Mouse (Mus musculus): ENCODE results near the gene Chn1. TPM values are rescaled to one million over a fixed set of nuclear protein-coding genes. Genes with fewer than 3 reads are reported as not detected.

Chn1 gene
- polyA plus RNA-seq, 1 experiment from 2014 or later = 30.4 TPM

DNA sequence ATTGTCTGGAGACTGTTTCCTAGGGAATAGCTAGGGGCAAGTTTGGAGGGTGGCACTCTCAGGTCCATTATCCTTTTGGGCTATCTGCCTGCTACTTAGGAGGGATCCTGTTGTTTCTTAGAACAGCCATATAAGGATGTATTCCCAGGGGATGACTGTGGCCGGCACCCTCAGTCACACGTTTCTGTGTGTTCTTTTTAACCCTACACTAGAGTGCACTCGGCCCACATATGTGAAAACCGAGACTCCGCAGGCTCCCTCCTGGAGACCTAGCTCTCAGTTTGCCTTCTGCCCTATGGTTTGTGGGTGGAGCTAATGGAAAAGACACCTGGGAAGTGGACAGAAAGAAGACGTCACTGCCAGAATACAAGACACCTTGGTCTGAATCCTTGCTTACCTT is 183.9 kb downstream of the Chn1 start:
- peaks cover 35 to 68% of the 10 kb centered on the region in 2 experiments for H3K4me1 ChIP-seq (ENCODE audit: control insufficient read depth in 2 of 2, insufficient read depth in 2 of 2, low read length in 2 of 2)
- H3K27me3 ChIP-seq (ENCODE audit: control insufficient read depth, insufficient read depth, low read length) = no peaks in the 10 kb centered on the region
- WGBS = 55% methylated on average over 6 of the region's 6 CpGs
- H3K4me2 ChIP-seq (ENCODE audit: low read length) = no peak overlapping the region
- no peak overlapping the region for H3K4me3 ChIP-seq (ENCODE audit: control insufficient read depth in 1 of 2, insufficient read depth in 1 of 2, low read depth in 1 of 2, low read length in 2 of 2)
- no peaks in the 10 kb centered on the region for H3K36me3 ChIP-seq (ENCODE audit: control insufficient read depth, insufficient read depth, low read length)
- ATAC-seq (ENCODE audit: insufficient number of reproducible peaks, insufficient read depth, low FRiP score, low read depth) = no peak
- no peak overlapping the region for H3K27ac ChIP-seq (replicated peaks in 1 of 2; ENCODE audit: control insufficient read depth in 1 of 2, insufficient read depth in 1 of 2, low read depth in 2 of 2, low read length in 2 of 2)
- H3K9me3 ChIP-seq (ENCODE audit: control insufficient read depth, low read length) = no peaks in the 10 kb centered on the region
- no peak overlapping the region for H3K9ac ChIP-seq (ENCODE audit: low read length)

DNA sequence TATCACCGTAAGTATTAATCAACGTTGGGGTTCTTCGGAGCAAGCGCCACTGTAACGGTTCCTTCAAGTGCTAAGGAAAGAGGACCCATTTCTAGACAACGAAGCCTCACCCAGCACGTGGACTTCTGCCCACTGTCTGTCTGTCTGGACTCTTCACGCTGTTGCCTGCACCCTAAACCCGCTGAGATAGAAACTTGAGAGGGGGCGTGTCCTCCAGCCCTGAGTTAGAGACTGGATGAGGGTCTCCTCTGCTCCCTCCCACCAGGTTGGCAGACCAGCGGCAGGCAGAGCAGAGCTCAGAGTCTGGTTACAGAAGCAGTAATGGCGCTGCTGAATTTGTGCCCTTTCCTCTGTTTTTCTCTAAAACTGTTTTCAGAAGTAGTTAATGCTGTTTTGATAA is 185.0 kb downstream of the Chn1 start:
- Histone ChIP-seq H3K4me1 (ENCODE audit: control insufficient read depth in 2 of 2, insufficient read depth in 2 of 2, low read length in 2 of 2) (peaks cover 36 to 75% of the 10 kb centered on the region in 2 experiments), H3K9ac (ENCODE audit: low read length) (peak overlapping the region; percentile 27), H3K36me3 (ENCODE audit: control insufficient read depth, insufficient read depth, low read length) (no peaks in the 10 kb centered on the region), H3K27me3 (ENCODE audit: control insufficient read depth, insufficient read depth, low read length) (no peaks in the 10 kb centered on the region), H3K4me3 (ENCODE audit: control insufficient read depth in 1 of 2, insufficient read depth in 1 of 2, low read depth in 1 of 2, low read length in 2 of 2) (peak overlapping the region; percentile 14 to 32; a peak in 3 of 4 replicates), H3K9me3 (ENCODE audit: control insufficient read depth, low read length) (no peaks in the 10 kb centered on the region), H3K4me2 (ENCODE audit: low read length) (peak overlapping the region; percentile 61), H3K27ac (replicated peaks in 1 of 2; ENCODE audit: control insufficient read depth in 1 of 2, insufficient read depth in 1 of 2, low read depth in 2 of 2, low read length in 2 of 2) (no peak overlapping the region)
- ATAC-seq (ENCODE audit: insufficient number of reproducible peaks, insufficient read depth, low FRiP score, low read depth) = peak; percentile 48; the same call in 1 of the 2 replicates
- 13% methylated on average over 12 of the region's 12 CpGs for WGBS

DNA sequence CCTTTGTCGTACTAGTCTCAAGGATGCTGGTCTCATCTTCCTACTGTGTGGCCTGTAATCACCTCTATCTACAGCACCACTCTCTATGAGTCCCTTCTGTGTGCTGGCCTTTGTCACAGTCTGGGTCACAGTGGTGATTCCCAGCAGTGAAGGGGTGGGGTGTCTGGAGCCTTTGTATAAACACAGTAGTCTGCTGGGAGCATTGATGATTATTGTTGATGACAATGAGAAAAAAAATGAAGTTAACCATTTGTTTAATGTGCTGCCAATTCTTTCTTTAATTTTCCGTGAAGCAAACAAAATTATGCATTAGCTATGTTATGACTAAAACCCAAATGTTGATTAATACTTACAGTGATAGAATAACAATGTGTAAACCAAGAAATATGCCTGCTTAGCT is 186.2 kb downstream of the Chn1 start:
- Histone ChIP-seq H3K9ac (ENCODE audit: low read length) (no peak overlapping the region), H3K27ac (replicated peaks in 1 of 2; ENCODE audit: control insufficient read depth in 1 of 2, insufficient read depth in 1 of 2, low read depth in 2 of 2, low read length in 2 of 2) (no peak overlapping the region), H3K9me3 (ENCODE audit: control insufficient read depth, low read length) (no peaks in the 10 kb centered on the region), H3K4me2 (ENCODE audit: low read length) (no peak overlapping the region), H3K4me1 (ENCODE audit: control insufficient read depth in 2 of 2, insufficient read depth in 2 of 2, low read length in 2 of 2) (peaks cover 33 to 68% of the 10 kb centered on the region in 2 experiments), H3K36me3 (ENCODE audit: control insufficient read depth, insufficient read depth, low read length) (no peaks in the 10 kb centered on the region), H3K27me3 (ENCODE audit: control insufficient read depth, insufficient read depth, low read length) (no peaks in the 10 kb centered on the region), H3K4me3 (ENCODE audit: control insufficient read depth in 1 of 2, insufficient read depth in 1 of 2, low read depth in 1 of 2, low read length in 2 of 2) (no peak overlapping the region)
- ATAC-seq (ENCODE audit: insufficient number of reproducible peaks, insufficient read depth, low FRiP score, low read depth) = no peak
- WGBS = 54% methylated on average over 2 of the region's 2 CpGs

DNA sequence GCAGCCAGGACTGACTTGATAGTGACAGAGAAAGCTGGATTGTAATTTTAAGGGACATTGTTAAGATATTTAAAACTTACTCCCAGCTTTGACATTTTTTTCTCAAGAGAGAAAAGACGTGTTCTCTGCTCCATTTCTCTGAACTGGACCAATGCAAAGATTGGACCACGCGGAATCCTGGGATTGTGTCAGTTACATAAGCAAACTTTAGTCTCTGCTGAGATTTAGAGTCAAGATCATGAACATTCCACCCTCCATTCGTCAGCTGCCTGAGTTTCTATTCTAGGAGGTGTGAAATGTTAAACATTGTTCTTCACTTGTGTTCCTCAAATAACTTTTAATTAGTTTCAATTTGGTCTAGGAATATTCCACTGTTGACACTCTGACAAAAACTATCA is 188.0 kb downstream of the Chn1 start:
- Histone ChIP-seq H3K4me2 (ENCODE audit: low read length) (peak overlapping the region; percentile 48), H3K4me3 (ENCODE audit: control insufficient read depth in 1 of 2, insufficient read depth in 1 of 2, low read depth in 1 of 2, low read length in 2 of 2) (no peak overlapping the region; a peak in 1 of 4 replicates), H3K9ac (ENCODE audit: low read length) (no peak overlapping the region; the same call in 1 of the 2 replicates), H3K9me3 (ENCODE audit: control insufficient read depth, low read length) (no peaks in the 10 kb centered on the region), H3K27me3 (ENCODE audit: control insufficient read depth, insufficient read depth, low read length) (no peaks in the 10 kb centered on the region), H3K27ac (replicated peaks in 1 of 2; ENCODE audit: control insufficient read depth in 1 of 2, insufficient read depth in 1 of 2, low read depth in 2 of 2, low read length in 2 of 2) (peak overlapping the region; percentile 50 to 66), H3K4me1 (ENCODE audit: control insufficient read depth in 2 of 2, insufficient read depth in 2 of 2, low read length in 2 of 2) (peaks cover 25 to 50% of the 10 kb centered on the region in 2 experiments), H3K36me3 (ENCODE audit: control insufficient read depth, insufficient read depth, low read length) (no peaks in the 10 kb centered on the region)
- no peak for ATAC-seq (ENCODE audit: insufficient number of reproducible peaks, insufficient read depth, low FRiP score, low read depth)
- WGBS = 18% methylated on average over 4 of the region's 4 CpGs

DNA sequence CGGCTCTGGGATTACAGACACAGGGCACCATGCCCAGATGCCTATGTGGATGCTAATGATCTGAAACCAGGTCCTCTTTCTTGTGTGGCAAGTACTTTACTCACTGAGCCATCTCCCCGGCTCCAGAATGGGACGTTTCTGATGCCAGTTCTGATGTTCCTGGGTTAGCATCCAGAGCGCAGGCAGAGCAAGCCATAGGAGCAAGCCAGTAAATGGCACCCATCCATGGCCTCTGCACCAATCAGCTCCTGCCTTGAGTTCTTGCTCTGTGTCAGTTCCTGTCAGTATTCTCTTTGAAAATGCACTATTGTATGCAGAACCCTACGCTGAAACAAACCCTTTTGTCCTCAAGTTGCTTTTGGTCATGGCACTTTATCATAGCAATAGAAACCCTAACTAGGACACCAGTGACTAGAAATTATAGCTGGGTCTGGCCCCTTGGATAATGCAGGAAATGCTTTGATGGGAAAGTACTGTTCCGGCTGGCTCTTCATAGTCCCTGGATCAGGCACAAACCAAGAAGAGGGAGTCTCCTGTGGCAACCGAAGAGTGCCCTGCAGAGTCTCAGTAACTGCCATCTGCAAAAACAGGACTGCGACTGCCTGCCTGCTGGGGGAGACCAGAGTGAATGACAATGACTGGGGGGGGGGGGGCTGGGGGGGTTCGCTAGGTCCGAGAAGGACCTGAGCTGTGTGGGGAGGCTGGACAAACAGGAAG is 188.6 kb downstream of the Chn1 start:
- no peak for ATAC-seq (ENCODE audit: insufficient number of reproducible peaks, insufficient read depth, low FRiP score, low read depth)
- H3K27ac ChIP-seq (replicated peaks in 1 of 2; ENCODE audit: control insufficient read depth in 1 of 2, insufficient read depth in 1 of 2, low read depth in 2 of 2, low read length in 2 of 2) = peak overlapping the region; percentile 15 to 66; a peak in 2 of 4 replicates
- H3K4me3 ChIP-seq (ENCODE audit: control insufficient read depth in 1 of 2, insufficient read depth in 1 of 2, low read depth in 1 of 2, low read length in 2 of 2) = no peak overlapping the region; a peak in 1 of 4 replicates
- H3K9me3 ChIP-seq (ENCODE audit: control insufficient read depth, low read length) = no peaks in the 10 kb centered on the region
- peaks cover 24 to 45% of the 10 kb centered on the region in 2 experiments for H3K4me1 ChIP-seq (ENCODE audit: control insufficient read depth in 2 of 2, insufficient read depth in 2 of 2, low read length in 2 of 2)
- H3K4me2 ChIP-seq (ENCODE audit: low read length) = peak overlapping the region; percentile 48
- no peak overlapping the region; the same call in 1 of the 2 replicates for H3K9ac ChIP-seq (ENCODE audit: low read length)
- no peaks in the 10 kb centered on the region for H3K36me3 ChIP-seq (ENCODE audit: control insufficient read depth, insufficient read depth, low read length)
- no peaks in the 10 kb centered on the region for H3K27me3 ChIP-seq (ENCODE audit: control insufficient read depth, insufficient read depth, low read length)
- WGBS = 45% methylated on average over 10 of the region's 10 CpGs

DNA sequence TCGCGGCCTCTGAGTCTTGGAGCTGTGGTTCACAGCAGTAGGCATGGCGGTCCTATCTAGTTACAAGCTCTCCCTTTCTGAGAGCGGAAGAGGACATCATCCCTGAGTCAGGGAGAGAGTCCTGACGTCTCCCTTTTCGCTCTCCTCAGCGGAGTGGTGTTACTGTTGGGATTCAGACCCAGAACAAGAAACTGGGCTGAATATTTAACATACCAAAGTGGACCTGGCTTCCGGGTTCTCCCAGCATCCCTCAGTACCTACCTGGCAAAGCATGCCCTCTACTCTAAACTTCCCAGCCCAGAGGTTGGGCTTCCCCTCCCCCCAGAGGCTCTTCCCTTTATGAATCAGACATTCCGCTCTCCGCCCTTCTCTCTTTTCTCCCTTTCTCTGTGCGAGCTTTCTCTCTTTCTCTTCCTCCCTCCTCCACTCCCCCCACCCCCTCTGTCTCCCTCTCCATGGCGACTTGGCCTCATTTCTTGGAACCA is 189.8 kb downstream of the Chn1 start:
- peak overlapping the region; percentile 68 for H3K9ac ChIP-seq (ENCODE audit: low read length)
- H3K36me3 ChIP-seq (ENCODE audit: control insufficient read depth, insufficient read depth, low read length) = no peaks in the 10 kb centered on the region
- H3K27me3 ChIP-seq (ENCODE audit: control insufficient read depth, insufficient read depth, low read length) = no peaks in the 10 kb centered on the region
- no peaks in the 10 kb centered on the region for H3K9me3 ChIP-seq (ENCODE audit: control insufficient read depth, low read length)
- H3K4me3 ChIP-seq (ENCODE audit: control insufficient read depth in 1 of 2, insufficient read depth in 1 of 2, low read depth in 1 of 2, low read length in 2 of 2) = peak overlapping the region; percentile 44 to 63
- H3K4me2 ChIP-seq (ENCODE audit: low read length) = peak overlapping the region; percentile 73
- 15% methylated on average over 12 of the region's 12 CpGs for WGBS
- no peak for ATAC-seq (ENCODE audit: insufficient number of reproducible peaks, insufficient read depth, low FRiP score, low read depth)
- no peak overlapping the region for H3K27ac ChIP-seq (replicated peaks in 1 of 2; ENCODE audit: control insufficient read depth in 1 of 2, insufficient read depth in 1 of 2, low read depth in 2 of 2, low read length in 2 of 2)
- peaks cover 18 to 39% of the 10 kb centered on the region in 2 experiments for H3K4me1 ChIP-seq (ENCODE audit: control insufficient read depth in 2 of 2, insufficient read depth in 2 of 2, low read length in 2 of 2)

DNA sequence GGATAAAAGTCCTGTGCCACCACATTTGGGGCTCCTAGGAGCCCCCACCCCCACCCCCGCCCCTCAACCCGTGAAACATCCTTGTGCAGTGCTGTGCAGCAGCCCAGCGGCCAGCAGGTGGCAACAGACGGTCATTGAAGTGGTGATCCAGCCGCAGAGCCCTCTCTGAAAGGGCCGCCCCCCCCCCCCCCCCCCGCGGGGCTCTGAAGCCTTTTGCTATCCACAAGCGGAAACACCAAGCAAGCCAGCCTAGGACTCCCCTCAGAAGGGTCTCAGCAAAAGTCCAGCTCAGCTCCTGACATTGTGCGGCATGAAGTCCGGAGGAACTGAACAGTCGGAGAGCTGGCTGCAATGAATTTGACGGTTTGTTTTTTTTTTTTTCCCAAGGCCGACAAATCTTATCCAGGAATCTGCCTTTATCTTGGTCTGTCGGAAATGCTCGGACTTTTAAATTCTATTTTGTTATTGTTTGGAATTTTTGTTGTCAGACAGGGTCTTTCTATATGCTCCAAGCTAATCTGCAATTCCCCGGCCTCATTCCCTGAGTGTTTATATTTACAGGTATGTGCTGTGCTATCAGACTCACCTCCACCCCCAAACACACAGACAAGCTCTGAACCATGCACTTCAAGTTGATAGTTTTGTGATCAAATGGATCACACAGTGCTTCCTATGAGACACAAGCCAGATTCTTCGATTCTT is 190.3 kb downstream of the Chn1 start:
- Histone ChIP-seq H3K9me3 (ENCODE audit: control insufficient read depth, low read length) (no peaks in the 10 kb centered on the region), H3K4me1 (ENCODE audit: control insufficient read depth in 2 of 2, insufficient read depth in 2 of 2, low read length in 2 of 2) (peaks cover 13 to 33% of the 10 kb centered on the region in 2 experiments), H3K9ac (ENCODE audit: low read length) (peak overlapping the region; percentile 68), H3K27me3 (ENCODE audit: control insufficient read depth, insufficient read depth, low read length) (no peaks in the 10 kb centered on the region), H3K4me3 (ENCODE audit: control insufficient read depth in 1 of 2, insufficient read depth in 1 of 2, low read depth in 1 of 2, low read length in 2 of 2) (peak overlapping the region; percentile 44 to 63), H3K27ac (replicated peaks in 1 of 2; ENCODE audit: control insufficient read depth in 1 of 2, insufficient read depth in 1 of 2, low read depth in 2 of 2, low read length in 2 of 2) (no peak overlapping the region), H3K36me3 (ENCODE audit: control insufficient read depth, insufficient read depth, low read length) (no peaks in the 10 kb centered on the region), H3K4me2 (ENCODE audit: low read length) (peak overlapping the region; percentile 73)
- ATAC-seq (ENCODE audit: insufficient number of reproducible peaks, insufficient read depth, low FRiP score, low read depth) = peak; percentile 70
- WGBS = 2% methylated on average over 16 of the region's 18 CpGs
